Mouse (Mus musculus): Measurements from ENCODE around the gene Nlrc5. TPM values are rescaled to one million over a fixed set of nuclear protein-coding genes. Genes with fewer than 3 reads are reported as not detected.

The Nlrc5 gene
- polyA plus RNA-seq, 2 experiments: 0.23 to 0.28 TPM

DNA sequence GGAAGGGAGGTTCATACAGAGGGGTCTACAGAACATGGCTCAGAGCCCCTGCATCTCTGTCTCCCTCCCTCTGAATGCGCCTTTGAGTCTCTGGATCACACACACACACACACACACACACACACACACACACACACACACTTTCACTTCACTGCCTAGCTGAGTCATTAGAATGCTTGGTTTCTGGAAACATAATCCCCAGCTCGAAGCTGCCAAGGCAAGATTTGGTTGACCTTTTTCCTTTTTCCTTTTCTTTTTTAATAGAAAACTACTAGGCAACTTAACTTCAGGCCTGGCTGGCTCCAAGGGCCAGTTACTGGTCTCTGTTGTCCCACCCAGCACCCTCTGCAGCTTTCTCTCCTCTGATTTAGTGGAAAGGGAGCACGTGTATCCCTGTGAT lies 82.6 kb downstream of the Nlrc5 start:
- Histone ChIP-seq H3K4me1 (ENCODE audit: control insufficient read depth, insufficient read depth, low read length) (no peaks in the 10 kb centered on the region), H3K27me3 (ENCODE audit: control insufficient read depth, insufficient read depth, low read length) (no peaks in the 10 kb centered on the region), H3K4me2 (replicated peaks; ENCODE audit: low read depth, low read length, severe bottlenecking) (no peak overlapping the region), H3K36me3 (ENCODE audit: control insufficient read depth, insufficient read depth, low read length) (no peaks in the 10 kb centered on the region), H3K9me3 (ENCODE audit: control insufficient read depth, low read length) (no peaks in the 10 kb centered on the region), H3K27ac (replicated peaks; ENCODE audit: low read depth, low read length) (no peak overlapping the region), H3K4me3 (replicated peaks; ENCODE audit: low read length) (no peak overlapping the region), H3K9ac (ENCODE audit: low read depth, low read length, severe bottlenecking) (no peak overlapping the region)
- ATAC-seq (ENCODE audit: low FRiP score, low read depth) (no peak), DNase-seq (ENCODE audit: low spot score) (no peak)
- TF ChIP-seq POLR2A (IDR thresholded peaks at IDR 0.05; ENCODE audit: borderline replicate concordance, extremely low read depth, insufficient read depth, insufficient read length): no peak
- WGBS: 50% methylated on average over 2 of the region's 3 CpGs

DNA sequence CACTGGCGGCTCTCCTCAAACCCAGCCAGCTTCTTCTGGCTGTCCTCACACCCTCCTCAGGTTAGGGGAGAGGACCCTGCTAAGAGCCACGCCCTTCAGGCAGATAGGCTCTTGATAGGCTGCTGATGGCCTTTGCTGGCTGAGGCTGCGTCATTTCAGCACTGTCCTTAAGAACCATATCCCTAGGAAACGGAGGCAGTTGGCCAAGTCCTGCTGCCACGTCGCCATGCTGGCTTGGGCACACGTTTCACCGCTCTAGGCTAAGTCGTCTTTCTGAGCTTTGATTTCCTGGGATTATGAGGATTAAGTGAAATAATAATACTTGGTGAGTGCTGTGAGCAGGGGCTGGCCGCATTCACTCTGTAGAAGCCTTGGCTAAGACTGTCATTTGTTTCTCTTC lies 84.2 kb downstream of the Nlrc5 start:
- H3K36me3 ChIP-seq (ENCODE audit: control insufficient read depth, insufficient read depth, low read length): no peaks in the 10 kb centered on the region
- WGBS: 69% methylated on average over 10 of the region's 10 CpGs
- H3K4me2 ChIP-seq (replicated peaks; ENCODE audit: low read depth, low read length, severe bottlenecking): no peak overlapping the region
- no peak overlapping the region for H3K9ac ChIP-seq (ENCODE audit: low read depth, low read length, severe bottlenecking)
- H3K4me3 ChIP-seq (replicated peaks; ENCODE audit: low read length): no peak overlapping the region
- no peaks in the 10 kb centered on the region for H3K27me3 ChIP-seq (ENCODE audit: control insufficient read depth, insufficient read depth, low read length)
- no peaks in the 10 kb centered on the region for H3K9me3 ChIP-seq (ENCODE audit: control insufficient read depth, low read length)
- ATAC-seq (ENCODE audit: low FRiP score, low read depth) (no peak), DNase-seq (ENCODE audit: low spot score) (no peak)
- no peak for TF ChIP-seq POLR2A (IDR thresholded peaks at IDR 0.05; ENCODE audit: borderline replicate concordance, extremely low read depth, insufficient read depth, insufficient read length)
- H3K27ac ChIP-seq (replicated peaks; ENCODE audit: low read depth, low read length): no peak overlapping the region
- H3K4me1 ChIP-seq (ENCODE audit: control insufficient read depth, insufficient read depth, low read length): no peaks in the 10 kb centered on the region

DNA sequence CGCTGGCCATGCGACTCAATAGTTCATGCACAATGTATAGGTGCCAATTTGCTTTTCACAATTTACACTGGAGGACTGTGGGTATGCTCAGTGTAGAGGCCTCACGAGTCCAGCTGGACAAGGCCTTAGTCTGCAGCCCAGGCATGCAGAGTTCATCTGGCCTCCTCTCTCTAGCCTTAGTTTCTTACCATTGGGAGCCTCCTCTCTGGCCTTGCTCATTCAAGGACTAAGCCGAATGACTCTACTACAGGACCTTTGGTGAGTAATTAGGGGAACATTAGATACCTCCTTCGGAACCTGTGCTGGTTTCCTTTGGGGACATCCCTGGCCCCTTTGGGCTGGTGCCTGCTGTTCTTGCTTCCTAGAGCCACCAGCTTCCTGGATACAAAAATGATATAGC lies 84.9 kb downstream of the Nlrc5 start:
- DNase-seq (ENCODE audit: low spot score) (no peak), ATAC-seq (ENCODE audit: low FRiP score, low read depth) (no peak)
- no peak overlapping the region for H3K9ac ChIP-seq (ENCODE audit: low read depth, low read length, severe bottlenecking)
- H3K27ac ChIP-seq (replicated peaks; ENCODE audit: low read depth, low read length): no peak overlapping the region
- H3K4me1 ChIP-seq (ENCODE audit: control insufficient read depth, insufficient read depth, low read length): no peaks in the 10 kb centered on the region
- no peaks in the 10 kb centered on the region for H3K36me3 ChIP-seq (ENCODE audit: control insufficient read depth, insufficient read depth, low read length)
- H3K4me3 ChIP-seq (replicated peaks; ENCODE audit: low read length): no peak overlapping the region
- no peak for TF ChIP-seq POLR2A (IDR thresholded peaks at IDR 0.05; ENCODE audit: borderline replicate concordance, extremely low read depth, insufficient read depth, insufficient read length)
- no peak overlapping the region for H3K4me2 ChIP-seq (replicated peaks; ENCODE audit: low read depth, low read length, severe bottlenecking)
- 91% methylated on average over 5 of the region's 5 CpGs for WGBS
- no peaks in the 10 kb centered on the region for H3K9me3 ChIP-seq (ENCODE audit: control insufficient read depth, low read length)
- H3K27me3 ChIP-seq (ENCODE audit: control insufficient read depth, insufficient read depth, low read length): no peaks in the 10 kb centered on the region

DNA sequence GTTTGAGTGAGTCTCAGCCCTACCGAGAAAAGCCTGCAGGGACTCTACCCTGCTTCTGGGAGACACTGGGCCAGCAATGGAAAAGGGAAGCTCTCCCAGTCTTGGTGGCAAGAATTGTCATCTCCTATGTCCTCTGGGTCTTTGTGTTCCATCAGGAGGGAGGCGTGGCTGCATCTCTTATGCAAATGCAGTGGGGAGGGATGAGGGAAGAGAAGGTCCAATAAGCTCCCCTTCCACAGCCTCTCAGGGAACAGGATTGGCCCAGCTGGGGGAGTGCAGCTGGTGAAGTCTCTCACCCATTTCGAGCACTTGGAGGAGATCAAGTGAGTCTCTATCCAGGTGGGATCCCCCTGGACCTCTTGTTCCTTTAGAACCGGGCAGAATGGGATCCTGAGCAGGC lies 87.3 kb downstream of the Nlrc5 start:
- no peaks in the 10 kb centered on the region for H3K9me3 ChIP-seq (ENCODE audit: control insufficient read depth, low read length)
- H3K4me3 ChIP-seq (replicated peaks; ENCODE audit: low read length): no peak overlapping the region
- no peak overlapping the region for H3K9ac ChIP-seq (ENCODE audit: low read depth, low read length, severe bottlenecking)
- DNase-seq (ENCODE audit: low spot score) (no peak), ATAC-seq (ENCODE audit: low FRiP score, low read depth) (no peak)
- WGBS: 53% methylated on average over 4 of the region's 4 CpGs
- H3K4me2 ChIP-seq (replicated peaks; ENCODE audit: low read depth, low read length, severe bottlenecking): no peak overlapping the region
- H3K4me1 ChIP-seq (ENCODE audit: control insufficient read depth, insufficient read depth, low read length): no peaks in the 10 kb centered on the region
- no peaks in the 10 kb centered on the region for H3K27me3 ChIP-seq (ENCODE audit: control insufficient read depth, insufficient read depth, low read length)
- H3K36me3 ChIP-seq (ENCODE audit: control insufficient read depth, insufficient read depth, low read length): no peaks in the 10 kb centered on the region
- no peak for TF ChIP-seq POLR2A (IDR thresholded peaks at IDR 0.05; ENCODE audit: borderline replicate concordance, extremely low read depth, insufficient read depth, insufficient read length)
- no peak overlapping the region for H3K27ac ChIP-seq (replicated peaks; ENCODE audit: low read depth, low read length)

DNA sequence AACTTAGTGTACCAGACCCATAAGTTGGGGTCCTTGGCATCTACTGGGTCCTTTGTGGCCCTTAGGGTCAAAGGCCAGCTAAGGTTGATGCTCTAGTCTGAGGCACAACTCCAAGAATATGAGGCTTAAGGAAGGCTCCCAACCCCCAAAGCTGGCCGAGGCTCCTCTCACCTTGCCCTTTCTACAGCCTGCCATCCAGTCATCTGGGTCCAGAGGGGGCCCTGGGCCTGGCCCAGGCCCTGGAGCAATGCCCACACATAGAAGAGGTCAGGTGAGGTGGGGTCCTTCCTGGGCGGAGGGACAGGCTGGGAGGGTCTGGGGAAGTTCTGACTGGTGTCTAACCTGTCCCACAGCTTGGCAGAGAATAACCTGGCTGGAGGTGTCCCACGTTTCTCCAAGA lies 88.3 kb downstream of the Nlrc5 start:
- H3K27ac ChIP-seq (replicated peaks; ENCODE audit: low read depth, low read length): no peak overlapping the region
- WGBS: 69% methylated on average over 3 of the region's 3 CpGs
- no peak overlapping the region for H3K4me3 ChIP-seq (replicated peaks; ENCODE audit: low read length)
- no peak overlapping the region; the same call in 1 of the 2 replicates for H3K9ac ChIP-seq (ENCODE audit: low read depth, low read length, severe bottlenecking)
- TF ChIP-seq POLR2A (IDR thresholded peaks at IDR 0.05; ENCODE audit: borderline replicate concordance, extremely low read depth, insufficient read depth, insufficient read length): no peak
- no peaks in the 10 kb centered on the region for H3K4me1 ChIP-seq (ENCODE audit: control insufficient read depth, insufficient read depth, low read length)
- no peak overlapping the region for H3K4me2 ChIP-seq (replicated peaks; ENCODE audit: low read depth, low read length, severe bottlenecking)
- no peaks in the 10 kb centered on the region for H3K27me3 ChIP-seq (ENCODE audit: control insufficient read depth, insufficient read depth, low read length)
- no peaks in the 10 kb centered on the region for H3K9me3 ChIP-seq (ENCODE audit: control insufficient read depth, low read length)
- H3K36me3 ChIP-seq (ENCODE audit: control insufficient read depth, insufficient read depth, low read length): no peaks in the 10 kb centered on the region
- ATAC-seq (ENCODE audit: low FRiP score, low read depth) (no peak), DNase-seq (ENCODE audit: low spot score) (no peak)

DNA sequence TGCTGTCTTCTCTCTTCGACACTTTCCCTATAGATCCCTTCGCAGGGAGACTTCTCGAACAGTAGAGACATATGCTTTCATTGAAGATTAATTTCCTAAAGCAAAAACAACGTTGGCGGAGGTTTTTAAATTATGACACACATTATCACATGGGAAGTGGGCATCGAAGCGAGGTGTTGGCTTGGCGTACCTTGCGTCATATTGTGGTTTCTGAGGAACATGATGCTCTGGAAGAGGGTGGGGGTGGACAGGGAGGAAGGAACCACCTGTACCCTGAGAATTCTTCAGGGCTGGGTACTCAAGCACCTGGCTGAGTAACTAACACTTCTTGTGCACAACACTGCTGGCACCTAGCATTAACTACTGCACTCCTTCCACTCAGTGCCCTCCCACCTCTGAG lies 90.4 kb downstream of the Nlrc5 start:
- no peak for DNase-seq (ENCODE audit: low spot score)
- WGBS: 86% methylated on average over 9 of the region's 9 CpGs
- Histone ChIP-seq H3K4me1 (ENCODE audit: control insufficient read depth, insufficient read depth, low read length) (no peaks in the 10 kb centered on the region), H3K27ac (replicated peaks; ENCODE audit: low read depth, low read length) (no peak overlapping the region), H3K9ac (ENCODE audit: low read depth, low read length, severe bottlenecking) (no peak overlapping the region), H3K36me3 (ENCODE audit: control insufficient read depth, insufficient read depth, low read length) (no peaks in the 10 kb centered on the region), H3K4me2 (replicated peaks; ENCODE audit: low read depth, low read length, severe bottlenecking) (no peak overlapping the region), H3K4me3 (replicated peaks; ENCODE audit: low read length) (no peak overlapping the region), H3K27me3 (ENCODE audit: control insufficient read depth, insufficient read depth, low read length) (no peaks in the 10 kb centered on the region), H3K9me3 (ENCODE audit: control insufficient read depth, low read length) (no peaks in the 10 kb centered on the region)
- ATAC-seq (ENCODE audit: low FRiP score, low read depth): no peak
- no peak for TF ChIP-seq POLR2A (IDR thresholded peaks at IDR 0.05; ENCODE audit: borderline replicate concordance, extremely low read depth, insufficient read depth, insufficient read length)
